Mouse (Mus musculus): ENCODE data around the gene Rsph1. TPM values are rescaled to one million over a fixed set of nuclear protein-coding genes. Genes with fewer than 3 reads are reported as not detected.

Gene Rsph1
- polyA plus RNA-seq, 1 experiment from 2014 or later = 1.7 TPM

- Histone ChIP-seq H3K4me2 (ENCODE audit: low read depth) (no peak overlapping the region), H3K9ac (ENCODE audit: low read length) (no peak overlapping the region), H3K4me3 (ENCODE audit: low read depth, low read length) (no peak overlapping the region), H3K27me3 (ENCODE audit: control insufficient read depth, insufficient read depth, low read length) (no peaks in the 10 kb centered on the region), H3K4me1 (ENCODE audit: control insufficient read depth, insufficient read depth, low read length) (no peaks in the 10 kb centered on the region), H3K27ac (ENCODE audit: low read depth, low read length) (no peak overlapping the region), H3K9me3 (ENCODE audit: control insufficient read depth, low read length) (no peaks in the 10 kb centered on the region), H3K36me3 (ENCODE audit: control insufficient read depth, insufficient read depth, low read length) (no peaks in the 10 kb centered on the region)
- ATAC-seq (ENCODE audit: insufficient read depth, low FRiP score, low TSS enrichment) (no peak), DNase-seq (ENCODE audit: low spot score) (no peak)
- WGBS = 70% methylated on average over 3 of the region's 3 CpGs
Measured at GRCm38 (mm10) chr17:31226368-31226767, 50.8 kb downstream of the Rsph1 start.

DNA sequence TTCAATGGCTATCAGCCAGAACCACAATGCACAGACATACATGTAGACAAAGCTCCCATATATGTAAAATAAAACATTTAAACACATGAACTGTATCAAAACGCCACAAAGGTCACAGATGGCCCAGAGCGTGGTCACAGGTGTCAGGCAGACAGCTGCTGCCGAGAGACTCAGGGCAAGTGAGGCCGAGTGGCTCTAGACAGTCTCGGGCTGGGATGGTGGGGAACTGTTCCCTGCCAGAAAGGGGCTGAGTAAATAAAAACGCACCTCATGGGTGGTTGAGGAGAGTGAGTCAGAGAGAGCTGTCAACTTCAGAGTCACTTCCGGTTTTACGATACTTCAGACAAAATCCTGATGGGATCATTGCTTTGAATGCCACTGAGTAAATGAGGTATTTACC, 52.6 kb downstream of the Rsph1 start:
- no peak overlapping the region for H3K9ac ChIP-seq (ENCODE audit: low read length)
- WGBS = 75% methylated on average over 8 of the region's 8 CpGs
- DNase-seq (ENCODE audit: low spot score) = no peak
- no peak overlapping the region for H3K27ac ChIP-seq (ENCODE audit: low read depth, low read length)
- no peak overlapping the region for H3K4me3 ChIP-seq (ENCODE audit: low read depth, low read length)
- H3K27me3 ChIP-seq (ENCODE audit: control insufficient read depth, insufficient read depth, low read length) = no peaks in the 10 kb centered on the region
- H3K9me3 ChIP-seq (ENCODE audit: control insufficient read depth, low read length) = no peaks in the 10 kb centered on the region
- H3K36me3 ChIP-seq (ENCODE audit: control insufficient read depth, insufficient read depth, low read length) = no peaks in the 10 kb centered on the region
- no peak overlapping the region for H3K4me2 ChIP-seq (ENCODE audit: low read depth)
- no peak for ATAC-seq (ENCODE audit: insufficient read depth, low FRiP score, low TSS enrichment)
- H3K4me1 ChIP-seq (ENCODE audit: control insufficient read depth, insufficient read depth, low read length) = no peaks in the 10 kb centered on the region

DNA sequence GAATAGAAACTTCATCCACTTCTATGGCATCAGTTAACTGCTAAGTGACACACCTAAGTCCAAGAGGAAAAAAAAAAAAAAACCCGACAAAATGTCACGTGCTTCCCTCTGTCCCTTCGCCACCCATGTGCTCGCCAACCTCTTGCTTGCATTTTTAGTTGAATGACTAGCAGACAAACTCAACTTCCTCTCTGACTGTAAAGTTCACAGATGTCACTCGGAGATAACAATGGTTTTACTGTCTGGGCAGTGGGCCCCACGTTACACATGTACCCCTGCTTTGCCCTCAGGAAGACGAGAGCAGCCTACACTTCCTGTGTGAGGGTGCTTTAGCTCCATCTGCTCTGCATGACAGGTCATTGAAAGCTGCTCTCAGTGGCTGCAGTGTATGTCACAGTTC, 53.3 kb downstream of the Rsph1 start:
- no peaks in the 10 kb centered on the region for H3K9me3 ChIP-seq (ENCODE audit: control insufficient read depth, low read length)
- ATAC-seq (ENCODE audit: insufficient read depth, low FRiP score, low TSS enrichment) (no peak), DNase-seq (ENCODE audit: low spot score) (no peak)
- WGBS = 69% methylated on average over 7 of the region's 7 CpGs
- no peak overlapping the region for H3K9ac ChIP-seq (ENCODE audit: low read length)
- no peak overlapping the region for H3K4me3 ChIP-seq (ENCODE audit: low read depth, low read length)
- H3K36me3 ChIP-seq (ENCODE audit: control insufficient read depth, insufficient read depth, low read length) = no peaks in the 10 kb centered on the region
- no peaks in the 10 kb centered on the region for H3K27me3 ChIP-seq (ENCODE audit: control insufficient read depth, insufficient read depth, low read length)
- H3K4me1 ChIP-seq (ENCODE audit: control insufficient read depth, insufficient read depth, low read length) = no peaks in the 10 kb centered on the region
- H3K27ac ChIP-seq (ENCODE audit: low read depth, low read length) = no peak overlapping the region
- H3K4me2 ChIP-seq (ENCODE audit: low read depth) = no peak overlapping the region

DNA sequence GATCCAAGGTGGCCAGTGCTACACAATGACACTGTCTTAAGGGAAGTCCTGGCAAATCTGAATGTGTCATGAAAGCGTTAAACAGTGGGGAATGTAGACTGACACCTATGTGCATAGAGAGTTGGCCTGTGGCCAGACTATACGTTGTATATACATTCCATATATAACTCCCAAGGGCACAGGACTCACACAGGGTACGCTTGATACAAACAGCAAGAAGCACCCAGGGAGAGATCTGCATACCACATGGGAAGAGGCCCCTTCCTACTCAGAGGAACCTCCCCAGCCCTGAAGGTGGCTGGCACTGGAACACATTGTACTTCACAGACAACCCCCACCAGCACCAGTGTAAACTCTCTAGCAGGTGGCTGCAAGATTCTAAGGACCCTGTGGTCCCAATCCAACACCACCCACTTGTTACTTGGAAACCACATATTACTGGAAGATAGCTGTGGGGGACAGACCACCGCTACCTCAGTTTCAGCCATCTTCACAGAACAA, 54.3 kb downstream of the Rsph1 start:
- 84% methylated on average over 4 of the region's 4 CpGs for WGBS
- no peaks in the 10 kb centered on the region for H3K27me3 ChIP-seq (ENCODE audit: control insufficient read depth, insufficient read depth, low read length)

DNA sequence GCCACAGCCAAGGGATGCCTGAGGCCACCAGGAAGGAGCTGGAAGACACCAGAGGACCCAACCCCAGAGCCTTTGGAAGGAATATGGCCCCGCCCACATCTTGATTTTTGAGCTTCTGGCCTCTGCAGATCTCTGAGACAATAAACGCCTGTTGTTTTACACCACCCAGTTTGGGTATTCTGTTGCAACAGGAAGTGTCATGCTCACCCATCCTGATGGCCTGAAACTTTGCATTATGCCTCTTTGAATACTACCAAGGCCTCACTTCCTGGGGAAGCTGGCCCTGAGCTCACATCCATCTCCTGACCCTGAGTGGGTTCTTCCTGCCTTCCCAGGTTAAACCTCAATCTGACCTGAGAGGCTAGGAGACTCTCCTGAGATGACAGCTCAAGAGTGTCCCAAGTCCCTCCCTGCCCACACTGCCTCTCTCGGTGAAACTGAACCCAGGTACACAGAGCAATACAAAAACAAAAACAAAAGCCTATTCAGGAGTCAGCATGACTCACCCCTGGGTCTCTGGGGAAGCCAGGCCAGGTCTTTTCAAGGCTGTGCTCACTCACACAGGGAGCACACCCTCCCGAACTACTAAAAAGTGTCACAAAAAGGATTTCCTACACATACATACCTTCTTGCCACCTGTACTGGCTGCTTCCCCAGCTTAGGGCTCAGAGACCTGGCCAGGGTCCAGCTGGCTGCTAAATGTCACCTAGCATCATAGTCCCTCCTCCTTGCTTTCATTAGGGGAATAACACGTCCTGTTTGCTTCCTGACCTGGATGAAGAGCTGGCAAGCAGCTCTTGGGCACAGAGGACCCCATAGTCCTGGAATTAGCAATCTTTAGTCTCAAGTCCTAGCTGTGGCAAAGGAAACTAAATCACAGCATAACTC, 60.9 kb downstream of the Rsph1 start:
- H3K4me2 ChIP-seq (ENCODE audit: low read depth) = no peak overlapping the region
- H3K27ac ChIP-seq (ENCODE audit: low read depth, low read length) = no peak overlapping the region
- ATAC-seq (ENCODE audit: insufficient read depth, low FRiP score, low TSS enrichment) (no peak), DNase-seq (ENCODE audit: low spot score) (no peak)
- WGBS = 56% methylated on average over 5 of the region's 5 CpGs
- no peaks in the 10 kb centered on the region for H3K36me3 ChIP-seq (ENCODE audit: control insufficient read depth, insufficient read depth, low read length)
- H3K9ac ChIP-seq (ENCODE audit: low read length) = no peak overlapping the region
- no peak overlapping the region for H3K4me3 ChIP-seq (ENCODE audit: low read depth, low read length)
- no peaks in the 10 kb centered on the region for H3K27me3 ChIP-seq (ENCODE audit: control insufficient read depth, insufficient read depth, low read length)
- no peaks in the 10 kb centered on the region for H3K4me1 ChIP-seq (ENCODE audit: control insufficient read depth, insufficient read depth, low read length)
- no peaks in the 10 kb centered on the region for H3K9me3 ChIP-seq (ENCODE audit: control insufficient read depth, low read length)

More for the DNA sequence above, 54.3 kb downstream of the Rsph1 start:
- ATAC-seq (ENCODE audit: insufficient read depth, low FRiP score, low TSS enrichment) (no peak), DNase-seq (ENCODE audit: low spot score) (no peak)
- no peaks in the 10 kb centered on the region for H3K36me3 ChIP-seq (ENCODE audit: control insufficient read depth, insufficient read depth, low read length)
- no peak overlapping the region for H3K9ac ChIP-seq (ENCODE audit: low read length)
- H3K4me1 ChIP-seq (ENCODE audit: control insufficient read depth, insufficient read depth, low read length) = no peaks in the 10 kb centered on the region
- H3K9me3 ChIP-seq (ENCODE audit: control insufficient read depth, low read length) = no peaks in the 10 kb centered on the region
- H3K4me2 ChIP-seq (ENCODE audit: low read depth) = no peak overlapping the region
- H3K4me3 ChIP-seq (ENCODE audit: low read depth, low read length) = no peak overlapping the region
- H3K27ac ChIP-seq (ENCODE audit: low read depth, low read length) = no peak overlapping the region

- DNase-seq (ENCODE audit: low spot score) (no peak), ATAC-seq (ENCODE audit: insufficient read depth, low FRiP score, low TSS enrichment) (no peak)
- WGBS = 87% methylated on average over 6 of the region's 6 CpGs
- H3K9ac ChIP-seq (ENCODE audit: low read length) = no peak overlapping the region
- H3K4me2 ChIP-seq (ENCODE audit: low read depth) = no peak overlapping the region
- no peak overlapping the region for H3K4me3 ChIP-seq (ENCODE audit: low read depth, low read length)
- H3K9me3 ChIP-seq (ENCODE audit: control insufficient read depth, low read length) = no peaks in the 10 kb centered on the region
- H3K27ac ChIP-seq (ENCODE audit: low read depth, low read length) = no peak overlapping the region
- no peaks in the 10 kb centered on the region for H3K4me1 ChIP-seq (ENCODE audit: control insufficient read depth, insufficient read depth, low read length)
- H3K36me3 ChIP-seq (ENCODE audit: control insufficient read depth, insufficient read depth, low read length) = no peaks in the 10 kb centered on the region
- no peaks in the 10 kb centered on the region for H3K27me3 ChIP-seq (ENCODE audit: control insufficient read depth, insufficient read depth, low read length)
Measured at GRCm38 (mm10) chr17:31211881-31212280, 65.3 kb downstream of the Rsph1 start.

GRCm38 (mm10) chr17:31210299-31210698, 66.9 kb downstream of the Rsph1 start:
- no peak overlapping the region for H3K9ac ChIP-seq (ENCODE audit: low read length)
- DNase-seq (ENCODE audit: low spot score) = no peak
- H3K9me3 ChIP-seq (ENCODE audit: control insufficient read depth, low read length) = no peaks in the 10 kb centered on the region
- H3K4me1 ChIP-seq (ENCODE audit: control insufficient read depth, insufficient read depth, low read length) = no peaks in the 10 kb centered on the region
- H3K36me3 ChIP-seq (ENCODE audit: control insufficient read depth, insufficient read depth, low read length) = no peaks in the 10 kb centered on the region
- WGBS = 89% methylated on average over 7 of the region's 7 CpGs
- no peak overlapping the region for H3K4me3 ChIP-seq (ENCODE audit: low read depth, low read length)
- no peaks in the 10 kb centered on the region for H3K27me3 ChIP-seq (ENCODE audit: control insufficient read depth, insufficient read depth, low read length)
- H3K4me2 ChIP-seq (ENCODE audit: low read depth) = no peak overlapping the region
- H3K27ac ChIP-seq (ENCODE audit: low read depth, low read length) = no peak overlapping the region
- no peak for ATAC-seq (ENCODE audit: insufficient read depth, low FRiP score, low TSS enrichment)

GRCm38 (mm10) chr17:31209376-31209930, 67.7 kb downstream of the Rsph1 start:
- WGBS = 93% methylated on average over 11 of the region's 11 CpGs
- Histone ChIP-seq H3K9ac (ENCODE audit: low read length) (no peak overlapping the region), H3K4me3 (ENCODE audit: low read depth, low read length) (no peak overlapping the region), H3K9me3 (ENCODE audit: control insufficient read depth, low read length) (no peaks in the 10 kb centered on the region), H3K27me3 (ENCODE audit: control insufficient read depth, insufficient read depth, low read length) (no peaks in the 10 kb centered on the region), H3K36me3 (ENCODE audit: control insufficient read depth, insufficient read depth, low read length) (no peaks in the 10 kb centered on the region), H3K27ac (ENCODE audit: low read depth, low read length) (no peak overlapping the region), H3K4me2 (ENCODE audit: low read depth) (no peak overlapping the region), H3K4me1 (ENCODE audit: control insufficient read depth, insufficient read depth, low read length) (no peaks in the 10 kb centered on the region)
- no peak for ATAC-seq (ENCODE audit: insufficient read depth, low FRiP score, low TSS enrichment)
- DNase-seq (ENCODE audit: low spot score) = no peak

DNA sequence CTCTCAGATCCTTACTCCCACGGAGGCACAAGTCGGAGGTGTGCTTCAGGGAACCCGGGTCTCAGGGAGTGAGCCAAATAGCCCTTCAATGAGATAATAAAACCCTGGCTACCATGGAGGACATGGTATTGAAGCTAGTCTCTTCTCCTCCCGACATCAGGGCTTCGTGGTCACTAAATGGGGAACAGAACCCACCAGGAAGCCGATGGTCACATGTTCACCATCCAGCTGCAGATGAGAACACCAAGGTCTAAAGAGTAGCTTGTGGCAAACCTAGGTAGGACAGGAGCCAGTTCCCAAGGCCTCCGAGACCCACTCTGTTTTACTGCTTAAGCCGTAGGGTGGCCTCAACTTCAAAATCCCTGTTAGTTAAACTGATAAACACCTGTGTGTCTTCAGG, 68.5 kb downstream of the Rsph1 start:
- WGBS = 80% methylated on average over 8 of the region's 8 CpGs
- ATAC-seq (ENCODE audit: insufficient read depth, low FRiP score, low TSS enrichment) = no peak
- H3K4me2 ChIP-seq (ENCODE audit: low read depth) = no peak overlapping the region

More for the DNA sequence above, 68.5 kb downstream of the Rsph1 start:
- Histone ChIP-seq H3K9me3 (ENCODE audit: control insufficient read depth, low read length) (no peaks in the 10 kb centered on the region), H3K27ac (ENCODE audit: low read depth, low read length) (no peak overlapping the region), H3K4me3 (ENCODE audit: low read depth, low read length) (no peak overlapping the region), H3K4me1 (ENCODE audit: control insufficient read depth, insufficient read depth, low read length) (no peaks in the 10 kb centered on the region), H3K27me3 (ENCODE audit: control insufficient read depth, insufficient read depth, low read length) (no peaks in the 10 kb centered on the region), H3K36me3 (ENCODE audit: control insufficient read depth, insufficient read depth, low read length) (no peaks in the 10 kb centered on the region), H3K9ac (ENCODE audit: low read length) (no peak overlapping the region)
- DNase-seq (ENCODE audit: low spot score) = no peak

Data from neural tube, embryonic 11.5 days (tissue).